Mouse (Mus musculus) kidney, adult 18-20 months (tissue): ENCODE results near the gene Siglecf.

Experiments used
- DNase-seq: peaks from one replicate; pipeline ENCODE4 v3.0.0; 2021

Gene Siglecf

DNA sequence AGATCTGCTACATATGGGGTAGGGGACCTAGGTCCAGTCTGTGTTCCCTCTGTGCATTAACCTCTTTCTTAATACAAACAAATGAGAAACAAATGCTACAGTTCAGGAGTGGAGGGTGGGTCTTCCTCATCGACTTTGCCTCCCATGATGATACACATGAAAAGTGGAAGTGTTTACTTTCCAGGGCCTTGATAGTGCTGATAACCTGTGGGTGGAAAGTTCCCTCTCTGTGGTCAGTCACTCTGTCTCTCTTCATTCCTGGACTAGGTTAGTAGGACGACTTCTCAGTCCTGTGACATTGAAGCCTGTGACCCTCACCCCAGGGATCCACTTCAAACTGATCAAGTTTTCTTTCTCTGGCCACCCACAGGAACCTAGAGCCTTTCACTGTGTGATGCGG, at the start of gene Siglecf:
TSS of gene Siglecf (plus strand) at position 188 of the 400 bp plus-strand sequence.
- no peak for DNase-seq

- no peak for DNase-seq
Measured at GRCm38 (mm10) chr7:43305235-43305634, 45.9 kb upstream of the Siglecf start.

DNA sequence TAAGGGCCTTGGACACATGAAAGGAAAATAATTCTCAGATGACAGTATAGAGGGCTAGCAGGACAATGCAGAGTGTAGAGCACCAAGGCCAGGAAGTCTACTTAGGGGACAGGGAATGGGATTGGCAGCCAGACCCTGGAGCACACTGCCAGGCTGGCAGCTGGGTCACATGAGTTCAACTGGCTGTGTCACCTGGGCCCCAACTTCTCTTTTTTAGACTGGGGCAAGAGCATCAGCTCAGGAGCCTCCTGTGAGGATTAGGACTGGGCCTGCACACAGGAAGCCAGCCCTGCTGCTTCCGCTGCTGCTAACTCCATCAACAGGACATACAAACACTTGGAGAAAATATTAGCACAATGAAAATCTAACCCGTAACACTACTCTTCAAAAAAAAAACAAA, 42.1 kb upstream of the Siglecf start:
- DNase-seq, result no peak

- no peak for DNase-seq
Measured at GRCm38 (mm10) chr7:43311632-43312031, 39.5 kb upstream of the Siglecf start.

- no peak for DNase-seq
Measured at GRCm38 (mm10) chr7:43312386-43313012, 38.6 kb upstream of the Siglecf start.

GRCm38 (mm10) chr7:43313013-43313428, 38.1 kb upstream of the Siglecf start, which contains the start of gene Zfp715:
TSS of gene Zfp715 (minus strand) at chr7:43313294.
- DNase-seq, result peak; percentile 92

DNA sequence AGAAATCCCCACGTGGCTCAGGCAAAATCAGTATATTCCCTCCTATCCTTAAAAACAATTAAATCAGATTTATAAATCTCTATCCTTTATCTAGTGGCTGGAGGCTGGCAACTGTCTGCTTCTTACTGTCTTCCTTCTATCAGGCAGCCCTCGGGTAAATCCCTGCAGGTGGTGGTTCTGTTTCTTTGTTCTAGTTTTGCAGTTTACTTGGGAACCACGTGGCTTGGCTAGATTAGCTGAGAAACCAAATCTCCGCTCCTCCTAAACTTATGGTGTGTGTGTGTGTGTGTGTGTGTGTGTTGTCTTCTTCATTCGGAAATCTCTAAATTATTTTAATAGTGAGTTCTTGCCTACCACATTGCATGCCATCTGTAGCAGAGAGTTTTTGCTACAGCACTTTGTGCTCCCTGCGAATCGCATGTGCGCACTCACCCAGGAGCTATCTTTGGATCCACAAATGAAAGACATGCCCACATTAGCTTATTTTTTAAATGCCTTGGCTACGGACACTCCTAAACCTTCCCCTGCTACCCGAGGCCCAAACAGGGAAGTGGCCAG, 24.8 kb upstream of the Siglecf start:
- no peak for DNase-seq

- no peak for DNase-seq
Measured at GRCm38 (mm10) chr7:43328101-43328500, 23.0 kb upstream of the Siglecf start.

GRCm38 (mm10) chr7:43333203-43333602, 17.9 kb upstream of the Siglecf start:
- peak; percentile 43 for DNase-seq

DNA sequence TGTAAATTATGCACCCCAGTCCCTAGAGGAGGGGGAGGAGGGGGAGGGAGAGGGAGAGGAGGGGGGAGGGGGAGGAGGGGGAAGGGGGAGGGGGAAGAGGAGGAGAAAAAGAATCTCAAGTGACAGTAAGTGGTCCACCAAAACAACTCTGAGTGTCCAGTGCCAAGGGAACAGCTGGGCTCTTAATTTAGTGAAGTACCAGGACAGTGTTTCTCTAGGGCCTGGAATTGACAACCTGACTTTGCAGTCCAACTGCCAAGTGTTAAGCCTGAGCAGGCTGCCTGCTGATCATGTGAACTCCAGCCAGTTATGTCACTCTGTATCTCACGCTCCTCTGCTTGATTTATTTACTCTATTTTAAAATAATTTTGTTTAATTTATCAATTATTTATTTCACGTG, 17.2 kb upstream of the Siglecf start:
- DNase-seq, result no peak

DNA sequence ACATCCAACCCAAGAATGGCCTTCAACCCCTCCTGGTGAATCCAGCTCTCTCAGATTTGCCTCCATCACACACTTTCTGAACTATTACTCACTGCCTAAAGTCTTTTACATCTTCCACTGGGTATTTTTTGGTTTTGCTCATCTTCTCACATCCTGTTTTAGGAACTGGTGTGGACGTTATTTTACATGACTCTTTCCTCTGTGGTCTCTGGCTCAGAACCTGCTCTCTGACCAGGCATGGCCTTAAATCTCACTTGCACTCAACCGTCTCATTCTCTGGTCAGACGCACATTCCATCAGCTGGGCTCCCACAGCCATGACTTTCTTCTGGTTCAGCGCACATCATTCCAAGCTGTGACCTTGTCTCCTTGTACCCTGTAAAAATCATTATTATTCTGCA, 10.4 kb upstream of the Siglecf start:
- no peak for DNase-seq

GRCm38 (mm10) chr7:43343191-43343590, 8.0 kb upstream of the Siglecf start:
- DNase-seq, result no peak

- no peak for DNase-seq
Measured at GRCm38 (mm10) chr7:43344020-43344419, 7.1 kb upstream of the Siglecf start.

GRCm38 (mm10) chr7:43344491-43344890, 6.7 kb upstream of the Siglecf start:
- DNase-seq, result no peak

DNA sequence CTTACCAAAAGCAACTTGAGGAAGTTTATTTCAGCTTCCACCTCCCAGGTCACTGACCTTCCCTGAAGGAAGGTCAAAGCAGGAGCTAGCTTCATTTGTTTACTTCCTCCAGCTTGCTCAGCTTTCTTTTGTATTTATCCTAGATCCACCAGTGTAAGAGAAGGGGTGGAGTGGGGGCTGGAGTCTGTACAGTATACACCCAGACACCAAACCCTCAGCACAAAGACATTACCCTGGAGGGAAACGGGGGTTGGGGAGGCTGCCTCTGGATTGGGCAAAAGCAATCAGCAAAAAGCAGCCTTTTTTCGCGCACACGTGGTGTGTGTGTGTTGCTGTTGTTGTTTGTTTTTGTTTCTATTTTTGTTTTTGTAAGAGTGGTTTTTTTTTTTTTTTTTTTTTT, 5.0 kb upstream of the Siglecf start:
- DNase-seq, result no peak

- no peak for DNase-seq
Measured at GRCm38 (mm10) chr7:43346571-43346970, 4.6 kb upstream of the Siglecf start.

GRCm38 (mm10) chr7:43349623-43350022, 1.5 kb upstream of the Siglecf start:
- DNase-seq, result peak; percentile 3

DNA sequence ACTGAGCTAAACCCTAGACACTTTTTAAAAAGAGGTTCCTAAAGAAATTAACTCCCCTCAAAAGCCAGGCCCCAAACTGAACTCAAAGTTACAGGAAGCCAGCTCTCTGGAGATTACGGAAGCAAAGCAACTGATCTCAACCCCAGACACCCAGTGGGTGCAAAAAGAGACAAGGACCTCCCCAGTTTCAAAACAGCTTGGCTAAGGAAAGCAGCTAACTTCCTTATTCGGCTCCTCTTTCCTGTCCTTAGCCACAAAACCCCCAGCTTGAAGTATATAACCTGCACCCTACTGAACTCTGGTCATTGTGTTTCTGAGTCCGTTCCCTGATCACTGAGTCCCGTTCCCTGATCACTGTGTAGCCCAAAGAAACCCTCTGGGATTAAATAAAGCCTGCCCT, 2.0 kb downstream of the Siglecf start:
- DNase-seq, result no peak

- no peak for DNase-seq
Measured at GRCm38 (mm10) chr7:43353758-43354157, 2.6 kb downstream of the Siglecf start.

- no peak for DNase-seq
Measured at GRCm38 (mm10) chr7:43354893-43355835, 4.0 kb downstream of the Siglecf start.

- DNase-seq, result no peak
Measured at GRCm38 (mm10) chr7:43358556-43358955, 7.4 kb downstream of the Siglecf start.

- no peak for DNase-seq
Measured at GRCm38 (mm10) chr7:43361442-43361841, 10.3 kb downstream of the Siglecf start.

GRCm38 (mm10) chr7:43362021-43362420, 10.9 kb downstream of the Siglecf start:
- no peak for DNase-seq

DNA sequence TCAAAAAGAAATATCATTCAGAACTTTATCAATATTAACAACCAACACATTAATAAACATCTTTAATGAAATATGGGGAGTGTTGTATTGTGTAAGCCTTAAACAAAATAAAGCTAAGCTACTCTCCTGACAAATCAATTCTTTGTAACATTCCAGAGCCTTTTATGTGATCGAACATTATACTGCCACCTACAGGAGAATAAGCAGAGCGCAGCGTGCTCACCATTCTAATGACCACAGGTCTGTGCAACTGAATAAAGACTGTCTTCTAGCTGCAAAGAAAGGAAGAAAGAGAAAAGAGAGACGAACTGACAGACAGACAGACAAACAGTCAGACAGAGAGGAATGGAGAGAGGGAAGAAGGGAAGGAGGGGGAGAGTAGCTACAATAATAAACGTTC, 27.1 kb downstream of the Siglecf start:
- peak; percentile 36 for DNase-seq
